Mouse (Mus musculus) embryonic facial prominence, embryonic 10.5 days (tissue): ENCODE data around the gene Pcbp3. TPM values are rescaled to one million over a fixed set of nuclear protein-coding genes. Genes with fewer than 3 reads are reported as not detected.

Experiments
- DNase-seq: peaks from one replicate; pipeline ENCODE4 v3.0.0-alpha.2; 2017; ENCODE audit warnings: low spot score
- H3K27ac ChIP-seq: fragments of 300-500 bp; sonication (generic); replicated peaks from 2 replicates; pipeline ENCODE4 v1.5.1; 2016; ENCODE audit warnings: mild to moderate bottlenecking
- H3K27me3 ChIP-seq: fragments of 300-500 bp; sonication (generic); replicated peaks from 2 replicates; pipeline ENCODE4 v1.6.1; 2016; ENCODE audit warnings: low read depth, mild to moderate bottlenecking; ENCODE audit not compliant: poor library complexity, severe bottlenecking
- H3K36me3 ChIP-seq: fragments of 300-500 bp; sonication (generic); replicated peaks from 2 replicates; pipeline ENCODE4 v1.6.1; 2016; ENCODE audit warnings: mild to moderate bottlenecking, moderate library complexity
- H3K4me1 ChIP-seq: fragments of 300-500 bp; sonication (generic); 2 replicates; pipeline ENCODE4 v1.6.1; 2016
- H3K4me3 ChIP-seq: fragments of 300-500 bp; sonication (generic); 2 replicates; pipeline ENCODE4 v1.5.1; 2016; ENCODE audit warnings: mild to moderate bottlenecking, moderate library complexity
- H3K9me3 ChIP-seq: fragments of 300-500 bp; sonication (generic); 2 replicates; pipeline ENCODE4 v1.6.1; 2016; ENCODE audit warnings: mild to moderate bottlenecking
- WGBS: fragments of 180-500 bp; shearing (Covaris S2); methylation state at CpG from one replicate; pipeline ENCODE4 v1.1.7; 2016; 5-methylcytosine and 5-hydroxymethylcytosine counted together
- polyA plus RNA-seq: library from polyadenylated mRNA; unstranded; fragments of >200 nt; fragmentation: Nextera tagmentation; extraction: Ambion mirVana; gene quantifications from 2 replicates; pipeline ENCODE4 v1.2.1, GENCODE M21; 2016

Gene Pcbp3
- polyA plus RNA-seq, 1 experiment from 2014 or later, result 57.7 TPM

- DNase-seq, result no peak
- Histone ChIP-seq H3K4me3 (no peak overlapping the region), H3K9me3 (no peaks in the 10 kb centered on the region), H3K4me1 (peaks cover 12% of the 10 kb centered on the region), H3K27ac (peak overlapping the region; percentile 25; the same call in 1 of the 2 replicates), H3K27me3 (no peaks in the 10 kb centered on the region), H3K36me3 (0 out of 2 replicates have a peak, but pooled peaks cover 2% of the 10 kb centered on the region)
- 84% methylated on average over 10 of the region's 10 CpGs for WGBS
These were observed 153.0 kb downstream of the Pcbp3 start for GRCm38 (mm10) chr10:76808446-76809400.

- H3K36me3 ChIP-seq, result peaks cover 12% of the 10 kb centered on the region
- H3K4me3 ChIP-seq, result no peak overlapping the region
- H3K27ac ChIP-seq, result no peak overlapping the region
- DNase-seq, result no peak
- WGBS, result 88% methylated on average over 4 of the region's 4 CpGs
- no peaks in the 10 kb centered on the region for H3K27me3 ChIP-seq
- peaks cover 13% of the 10 kb centered on the region for H3K4me1 ChIP-seq
- H3K9me3 ChIP-seq, result no peaks in the 10 kb centered on the region
These were observed 159.2 kb downstream of the Pcbp3 start for GRCm38 (mm10) chr10:76802500-76802885.

- Histone ChIP-seq H3K4me3 (no peak overlapping the region), H3K27ac (no peak overlapping the region), H3K4me1 (peaks cover 8% of the 10 kb centered on the region; the same call in 1 of the 2 replicates), H3K9me3 (no peaks in the 10 kb centered on the region), H3K36me3 (peaks cover 16% of the 10 kb centered on the region), H3K27me3 (no peaks in the 10 kb centered on the region)
- DNase-seq, result no peak
- 79% methylated on average over 6 of the region's 6 CpGs for WGBS
These were observed 159.7 kb downstream of the Pcbp3 start for GRCm38 (mm10) chr10:76801841-76802499.

GRCm38 (mm10) chr10:76801237-76801641 is 160.4 kb downstream of the Pcbp3 start:
- Histone ChIP-seq H3K27ac (no peak overlapping the region), H3K4me3 (no peak overlapping the region), H3K9me3 (no peaks in the 10 kb centered on the region), H3K27me3 (no peaks in the 10 kb centered on the region), H3K4me1 (peaks cover 8% of the 10 kb centered on the region; the same call in 1 of the 2 replicates), H3K36me3 (peaks cover 19% of the 10 kb centered on the region)
- DNase-seq, result no peak
- 88% methylated on average over 5 of the region's 5 CpGs for WGBS

GRCm38 (mm10) chr10:76798751-76799585 is 162.7 kb downstream of the Pcbp3 start:
- Histone ChIP-seq H3K27me3 (no peaks in the 10 kb centered on the region), H3K27ac (no peak overlapping the region), H3K4me1 (peaks cover 8% of the 10 kb centered on the region; the same call in 1 of the 2 replicates), H3K9me3 (no peaks in the 10 kb centered on the region), H3K36me3 (peaks cover 19% of the 10 kb centered on the region), H3K4me3 (no peak overlapping the region)
- DNase-seq, result no peak
- 87% methylated on average over 17 of the region's 17 CpGs for WGBS

GRCm38 (mm10) chr10:76794102-76794501 is 167.6 kb downstream of the Pcbp3 start:
- Histone ChIP-seq H3K9me3 (no peaks in the 10 kb centered on the region), H3K4me1 (no peaks in the 10 kb centered on the region), H3K27me3 (no peaks in the 10 kb centered on the region), H3K4me3 (no peak overlapping the region), H3K27ac (no peak overlapping the region), H3K36me3 (peaks cover 27% of the 10 kb centered on the region)
- DNase-seq, result no peak
- 94% methylated on average over 3 of the region's 3 CpGs for WGBS

- Histone ChIP-seq H3K27ac (no peak overlapping the region), H3K9me3 (no peaks in the 10 kb centered on the region), H3K4me1 (no peaks in the 10 kb centered on the region), H3K36me3 (peaks cover 15% of the 10 kb centered on the region; the same call in 1 of the 2 replicates), H3K4me3 (no peak overlapping the region), H3K27me3 (no peaks in the 10 kb centered on the region)
- WGBS, result 73% methylated on average over 1 of the region's 1 CpGs
- peak; percentile 28 for DNase-seq
These were observed 170.2 kb downstream of the Pcbp3 start for GRCm38 (mm10) chr10:76791475-76791874.

GRCm38 (mm10) chr10:76789885-76790284 is 171.8 kb downstream of the Pcbp3 start:
- Histone ChIP-seq H3K27me3 (no peaks in the 10 kb centered on the region), H3K4me1 (no peaks in the 10 kb centered on the region), H3K27ac (no peak overlapping the region), H3K4me3 (no peak overlapping the region), H3K36me3 (peaks cover 22% of the 10 kb centered on the region), H3K9me3 (no peaks in the 10 kb centered on the region)
- DNase-seq, result no peak
- 90% methylated on average over 4 of the region's 4 CpGs for WGBS

GRCm38 (mm10) chr10:76785312-76785711 is 176.4 kb downstream of the Pcbp3 start:
- WGBS, result 89% methylated on average over 6 of the region's 6 CpGs
- Histone ChIP-seq H3K4me3 (no peak overlapping the region), H3K27ac (no peak overlapping the region), H3K27me3 (no peaks in the 10 kb centered on the region), H3K9me3 (no peaks in the 10 kb centered on the region), H3K36me3 (peaks cover 24% of the 10 kb centered on the region), H3K4me1 (no peaks in the 10 kb centered on the region)
- DNase-seq, result no peak

- WGBS, result 94% methylated on average over 5 of the region's 5 CpGs
- no peak overlapping the region for H3K4me3 ChIP-seq
- DNase-seq, result no peak
- peaks cover 6% of the 10 kb centered on the region; the same call in 1 of the 2 replicates for H3K36me3 ChIP-seq
- H3K27ac ChIP-seq, result no peak overlapping the region
- no peaks in the 10 kb centered on the region for H3K27me3 ChIP-seq
- no peaks in the 10 kb centered on the region for H3K9me3 ChIP-seq
- H3K4me1 ChIP-seq, result no peaks in the 10 kb centered on the region
These were observed 182.5 kb downstream of the Pcbp3 start for GRCm38 (mm10) chr10:76779225-76779624.

- H3K9me3 ChIP-seq, result no peaks in the 10 kb centered on the region
- no peak overlapping the region for H3K27ac ChIP-seq
- WGBS, result 94% methylated on average over 3 of the region's 3 CpGs
- peaks cover 4% of the 10 kb centered on the region; the same call in 1 of the 2 replicates for H3K4me1 ChIP-seq
- DNase-seq, result no peak
- H3K36me3 ChIP-seq, result peaks cover 14% of the 10 kb centered on the region
- H3K27me3 ChIP-seq, result no peaks in the 10 kb centered on the region
- no peak overlapping the region for H3K4me3 ChIP-seq
These were observed 190.1 kb downstream of the Pcbp3 start for GRCm38 (mm10) chr10:76771624-76772023.

- H3K27me3 ChIP-seq, result no peaks in the 10 kb centered on the region
- peaks cover 4% of the 10 kb centered on the region; the same call in 1 of the 2 replicates for H3K4me1 ChIP-seq
- no peak overlapping the region for H3K4me3 ChIP-seq
- 54% methylated on average over 5 of the region's 5 CpGs for WGBS
- no peaks in the 10 kb centered on the region for H3K9me3 ChIP-seq
- peak; percentile 16 for DNase-seq
- no peak overlapping the region for H3K27ac ChIP-seq
- H3K36me3 ChIP-seq, result peaks cover 19% of the 10 kb centered on the region
These were observed 190.6 kb downstream of the Pcbp3 start for GRCm38 (mm10) chr10:76771086-76771485.
